Mouse (Mus musculus) lung, postnatal 0 days (tissue): Measurements from ENCODE around the gene Pi4ka.

ENCODE experiments used
- CTCF ChIP-seq: IDR thresholded peaks from 2 replicates; pipeline ENCODE4 v1.5.1; 2016; ENCODE audit warnings: antibody characterized with exemption, mild to moderate bottlenecking
- EP300 ChIP-seq: IDR thresholded peaks from 2 replicates; pipeline ENCODE4 v1.6.1; 2016; ENCODE audit warnings: antibody characterized with exemption, mild to moderate bottlenecking, control low read depth

GRCm38 (mm10) chr16:17292751-17293150 is 113.4 kb downstream of the Pi4ka start:
- TF ChIP-seq CTCF (peak; percentile 96), EP300 (no peak)
